Mouse (Mus musculus) MEL (cell line): ENCODE data around the gene Lce1i. TPM values are rescaled to one million over a fixed set of nuclear protein-coding genes. Genes with fewer than 3 reads are reported as not detected.

Source experiments
- DNase-seq: peaks from one replicate; pipeline ENCODE4 v3.0.0; 2011; ENCODE audit warnings: low read depth, low spot score
- H3K27ac ChIP-seq: 2 replicates; pipeline ENCODE4 v1.5.1; 2012; ENCODE audit warnings: low read depth, mild to moderate bottlenecking, control low read depth, low read length, moderate library complexity; ENCODE audit not compliant: control insufficient read depth
- H3K27me3 ChIP-seq, 2 experiments: fragments of 150-350 bp in 1 of 2; sonication (generic) in 1 of 2; 2 replicates each; pipeline ENCODE4 v1.6.1; 2012; ENCODE audit warnings: low read length in 2 of 2, mild to moderate bottlenecking in 2 of 2, improper control_type of control experiment in 1 of 2, moderate library complexity in 1 of 2; ENCODE audit not compliant: insufficient read depth in 2 of 2, control insufficient read depth in 1 of 2
- H3K36me3 ChIP-seq, 2 experiments: 2 replicates each; pipeline ENCODE4 v1.6.1; 2012 to 2014; ENCODE audit warnings: low read length in 2 of 2, improper control_type of control experiment in 1 of 2, inconsistent platforms in 1 of 2, mild to moderate bottlenecking in 1 of 2; ENCODE audit not compliant: insufficient read depth in 2 of 2, control insufficient read depth in 1 of 2
- H3K4me1 ChIP-seq, 2 experiments: fragments of 150-350 bp in 1 of 2; sonication (generic) in 1 of 2; 2 replicates each; pipeline ENCODE4 v1.6.1; 2012; ENCODE audit warnings: low read length in 2 of 2, improper control_type of control experiment in 1 of 2, mild to moderate bottlenecking in 1 of 2; ENCODE audit not compliant: insufficient read depth in 2 of 2, control insufficient read depth in 1 of 2
- H3K4me3 ChIP-seq, 2 experiments: fragments of 150-350 bp in 1 of 2; sonication (generic) in 1 of 2; 2 replicates each; pipeline ENCODE4 v1.5.1; 2012; ENCODE audit warnings: low read depth in 2 of 2, low read length in 2 of 2, mild to moderate bottlenecking in 2 of 2, moderate library complexity in 2 of 2, control low read depth in 1 of 2, improper control_type of control experiment in 1 of 2; ENCODE audit not compliant: control insufficient read depth in 1 of 2, insufficient read depth in 1 of 2
- H3K79me2 ChIP-seq: 2 replicates; pipeline ENCODE4 v1.6.1; 2012; ENCODE audit warnings: mild to moderate bottlenecking, low read length, moderate library complexity; ENCODE audit not compliant: control insufficient read depth, poor library complexity, insufficient read depth
- H3K9ac ChIP-seq: 2 replicates; pipeline ENCODE4 v1.6.1; 2012; ENCODE audit warnings: low read depth, mild to moderate bottlenecking, control low read depth, low read length, moderate library complexity; ENCODE audit not compliant: control insufficient read depth, poor library complexity, severe bottlenecking
- H3K9me3 ChIP-seq: fragments of 150-350 bp; sonication (generic); replicated peaks from 2 replicates; pipeline ENCODE4 v1.6.1; 2012; ENCODE audit warnings: mild to moderate bottlenecking, low read length, improper control_type of control experiment, moderate library complexity; ENCODE audit not compliant: insufficient read depth
- CHD1 ChIP-seq: IDR thresholded peaks from 2 replicates; pipeline ENCODE4 v1.6.1; 2012; ENCODE audit warnings: low read depth, mild to moderate bottlenecking, inconsistent platforms, low read length, improper control_type of control experiment
- CTCF ChIP-seq, 3 experiments: IDR thresholded peaks in 2 of 3; conservative IDR thresholded peaks in 1 of 3; 2 replicates each; pipeline ENCODE4 v1.5.1; 2011 to 2012; ENCODE audit warnings: low read length in 3 of 3, low read depth in 2 of 3, mild to moderate bottlenecking in 2 of 3, improper control_type of control experiment in 1 of 3, inconsistent platforms in 1 of 3, mixed read lengths in 1 of 3, moderate library complexity in 1 of 3; ENCODE audit not compliant: control insufficient read depth in 1 of 3, insufficient read depth in 1 of 3, poor library complexity in 1 of 3, severe bottlenecking in 1 of 3
- GABPA ChIP-seq: IDR thresholded peaks from 2 replicates; pipeline ENCODE4 v1.6.1; 2012; ENCODE audit warnings: low read depth, mild to moderate bottlenecking, inconsistent platforms, low read length, improper control_type of control experiment, moderate library complexity
- KAT2A ChIP-seq: conservative IDR thresholded peaks from 2 replicates; pipeline ENCODE4 v1.6.1; 2012; ENCODE audit warnings: low read depth, low read length, improper control_type of control experiment, inconsistent platforms
- MAFK ChIP-seq: IDR thresholded peaks from 2 replicates; pipeline ENCODE4 v1.6.1; 2011; ENCODE audit warnings: low read depth, mild to moderate bottlenecking, low read length, improper control_type of control experiment, borderline replicate concordance
- MAZ ChIP-seq: IDR thresholded peaks from 2 replicates; pipeline ENCODE4 v1.6.1; 2012; ENCODE audit warnings: low read depth, mild to moderate bottlenecking, inconsistent platforms, low read length, improper control_type of control experiment
- MXI1 ChIP-seq: IDR thresholded peaks from 2 replicates; pipeline ENCODE4 v1.6.1; 2011; ENCODE audit warnings: mild to moderate bottlenecking, low read depth, low read length, improper control_type of control experiment
- NELFE ChIP-seq: IDR thresholded peaks from 2 replicates; pipeline ENCODE4 v1.6.1; 2011; ENCODE audit warnings: low read depth, low read length, improper control_type of control experiment
- POLR2A ChIP-seq, 2 experiments: IDR thresholded peaks; 2 replicates each; pipeline ENCODE4 v1.6.1; 2011 to 2012; ENCODE audit warnings: low read length in 2 of 2, mild to moderate bottlenecking in 2 of 2, control low read depth in 1 of 2, improper control_type of control experiment in 1 of 2, low read depth in 1 of 2, moderate library complexity in 1 of 2; ENCODE audit not compliant: control insufficient read depth in 1 of 2, insufficient read depth in 1 of 2, poor library complexity in 1 of 2
- POLR2AphosphoS2 ChIP-seq: IDR thresholded peaks from 2 replicates; pipeline ENCODE4 v1.6.1; 2011; ENCODE audit warnings: low read length, improper control_type of control experiment
- POLR2AphosphoS5 ChIP-seq: IDR thresholded peaks from 2 replicates; pipeline ENCODE4 v1.6.1; 2012; ENCODE audit warnings: low read depth, borderline replicate concordance, mild to moderate bottlenecking, inconsistent platforms, low read length, moderate library complexity, mixed read lengths
- RAD21 ChIP-seq: IDR thresholded peaks from 2 replicates; pipeline ENCODE4 v1.6.1; 2011; ENCODE audit warnings: mild to moderate bottlenecking, low read depth, low read length, improper control_type of control experiment
- SIN3A ChIP-seq: IDR thresholded peaks from 2 replicates; pipeline ENCODE4 v1.6.1; 2012; ENCODE audit warnings: low read length, improper control_type of control experiment, inconsistent platforms
- TAL1 ChIP-seq: IDR thresholded peaks from 2 replicates; pipeline ENCODE4 v1.6.1; 2012; ENCODE audit warnings: mild to moderate bottlenecking, inconsistent platforms, low read length, moderate library complexity, mixed read lengths
- TBP ChIP-seq: IDR thresholded peaks from 2 replicates; pipeline ENCODE4 v1.8.0; 2011; ENCODE audit warnings: low read depth, low read length, improper control_type of control experiment
- TCF12 ChIP-seq: IDR thresholded peaks from 2 replicates; pipeline ENCODE4 v1.6.1; 2014; ENCODE audit warnings: low read depth, mild to moderate bottlenecking, inconsistent platforms, low read length, improper control_type of control experiment, moderate library complexity
- UBTF ChIP-seq: IDR thresholded peaks from 2 replicates; pipeline ENCODE4 v1.6.1; 2012; ENCODE audit warnings: low read depth, mild to moderate bottlenecking, inconsistent platforms, low read length, improper control_type of control experiment, moderate library complexity, borderline replicate concordance; ENCODE audit not compliant: insufficient read depth
- ZKSCAN1 ChIP-seq: IDR thresholded peaks from 2 replicates; pipeline ENCODE4 v1.6.1; 2012; ENCODE audit warnings: low read depth, mild to moderate bottlenecking, inconsistent platforms, low read length, improper control_type of control experiment, moderate library complexity
- ZMIZ1 ChIP-seq: IDR thresholded peaks from 2 replicates; pipeline ENCODE4 v1.6.1; 2012; ENCODE audit warnings: low read depth, mild to moderate bottlenecking, inconsistent platforms, low read length, improper control_type of control experiment, moderate library complexity
- polyA plus RNA-seq, 2 experiments: library from polyadenylated mRNA; stranded (reverse) in 1 of 2; unstranded in 1 of 2; fragments of >175 nt in 1 of 2; fragments of >200 nt in 1 of 2; gene quantifications; 2 replicates each; pipeline versions ENCODE4 v1.2.1 to v1.2.4; 2012; ENCODE audit warnings: low replicate concordance in 2 of 2, low read depth in 1 of 2; ENCODE audit not compliant: insufficient read length in 2 of 2, insufficient read depth in 1 of 2, missing spikeins in 1 of 2
- total RNA-seq: library from RNA; depleted of rRNA; stranded (reverse); fragments of 300-350 nt; gene quantifications from 2 replicates; pipeline ENCODE4 v1.2.3, GENCODE M21; 2012

The Lce1i gene
- total and polyA plus RNA-seq, 3 experiments: not detected

DNA sequence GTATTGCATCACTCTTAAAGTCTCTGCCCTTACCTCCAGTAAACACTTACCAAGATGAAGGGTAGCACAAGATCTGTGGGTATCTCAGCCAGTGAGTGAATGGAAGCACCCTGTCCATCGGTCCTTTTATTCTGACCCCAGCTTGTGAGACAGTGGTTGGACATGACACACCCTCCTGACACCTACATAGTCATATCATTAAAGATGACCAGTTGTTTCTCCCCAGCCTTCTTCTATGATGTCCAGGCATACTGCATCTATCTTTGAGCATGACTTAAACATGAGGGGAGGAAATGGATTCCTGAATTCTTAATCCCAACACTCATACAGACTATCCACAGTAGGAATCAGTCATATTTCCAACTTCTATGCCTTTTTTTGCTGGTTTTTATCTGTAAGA lies 11.7 kb upstream of the Lce1i start, which contains the start of gene Lce1j:
Gene Lce1j (minus strand): TSS at position 101 of the 400 bp plus-strand sequence.
- no peaks in the 10 kb centered on the region for H3K79me2 ChIP-seq

DNA sequence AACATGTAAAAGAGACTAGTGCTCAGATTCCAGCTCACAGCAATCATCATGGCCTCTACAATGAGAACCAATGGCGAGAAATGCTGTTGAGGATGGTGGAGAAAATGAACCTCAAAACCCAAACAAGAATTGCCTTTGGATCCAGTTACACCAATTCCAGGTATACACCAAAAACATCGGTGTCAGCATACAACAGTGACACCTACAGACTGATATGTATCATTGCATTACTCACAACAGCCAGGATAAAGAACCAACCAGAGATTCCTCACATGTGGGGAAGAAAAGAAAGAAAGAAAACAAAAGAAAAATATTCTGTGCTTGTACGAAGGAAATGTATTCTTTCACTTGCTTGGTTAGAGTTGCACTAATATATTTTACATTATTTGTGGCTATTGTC lies 7.1 kb downstream of the Lce1i start:
- Histone ChIP-seq H3K27me3 (no peaks in the 10 kb centered on the region), H3K36me3 (no peaks in the 10 kb centered on the region)
- TF ChIP-seq RAD21 (peak; percentile 29), TBP (no peak), CTCF (IDR thresholded peaks at IDR 0.05 in 2 of 3, conservative IDR thresholded peaks at IDR 0.05 in 1 of 3; ENCODE audit: control insufficient read depth in 1 of 3, insufficient read depth in 1 of 3, low read depth in 2 of 3, low read length in 3 of 3, poor library complexity in 1 of 3, severe bottlenecking in 1 of 3) (peak in 2 of 3 experiments; percentile 16 to 39; a peak in 3 of 6 replicates)
- TF ChIP-seq, all 39 proteins: peak for 2
- peak; percentile 7 for DNase-seq
- H3K9me3 ChIP-seq: no peaks in the 10 kb centered on the region
- H3K79me2 ChIP-seq: no peaks in the 10 kb centered on the region
- H3K9ac ChIP-seq: no peak overlapping the region
- no peak overlapping the region for H3K4me3 ChIP-seq
- no peak overlapping the region for H3K27ac ChIP-seq
- H3K4me1 ChIP-seq: no peaks in the 10 kb centered on the region

More for the DNA sequence above, 11.7 kb upstream of the Lce1i start, which contains the start of gene Lce1j:
- TF ChIP-seq KAT2A: no peak
- TF ChIP-seq TAL1: no peak
- no peak for TF ChIP-seq MXI1
- no peak for TF ChIP-seq UBTF
- no peak for TF ChIP-seq SIN3A
- TF ChIP-seq RAD21: no peak
- no peak for TF ChIP-seq GABPA
- TF ChIP-seq MAZ: no peak
- TF ChIP-seq ZKSCAN1: no peak
- TF ChIP-seq CHD1: no peak
- no peak for TF ChIP-seq POLR2AphosphoS2
- no peak for TF ChIP-seq TCF12
- TF ChIP-seq NELFE: no peak
- TF ChIP-seq, all 39 proteins: peak for 0
- Histone ChIP-seq H3K4me3 (no peak within 1 kb of the TSS), H3K27ac (no peak within 1 kb of the TSS), H3K27me3 (no peaks in the 10 kb centered on the region), H3K9me3 (no peaks in the 10 kb centered on the region), H3K9ac (no peak within 1 kb of the TSS), H3K36me3 (no peaks in the 10 kb centered on the region), H3K4me1 (no peaks in the 10 kb centered on the region)
- no peak for DNase-seq

DNA sequence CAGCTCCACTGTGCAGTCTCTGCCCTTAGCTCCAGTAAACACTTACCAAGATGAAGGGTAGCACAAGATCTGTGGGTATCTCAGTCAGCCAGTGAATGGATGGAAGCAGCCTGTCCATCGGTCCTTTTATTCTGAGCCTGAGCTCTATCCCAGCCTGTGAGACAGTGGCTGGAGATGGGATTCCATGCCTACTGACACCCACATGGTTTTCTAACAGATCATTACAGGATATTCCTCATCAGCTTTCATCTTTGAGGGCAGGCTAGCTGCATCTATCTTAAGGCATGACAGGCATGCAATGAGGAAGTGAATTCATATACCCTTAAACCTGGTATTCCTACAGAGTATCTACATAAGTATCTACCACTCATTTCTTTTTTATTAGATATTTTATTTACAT lies 13.7 kb downstream of the Lce1i start, which contains the start of gene Lce1h:
Gene Lce1h (minus strand): TSS at position 101 of the 400 bp plus-strand sequence.
- no peak for TF ChIP-seq POLR2AphosphoS5
- TF ChIP-seq MAFK: no peak
- no peak for TF ChIP-seq ZMIZ1
- TF ChIP-seq POLR2AphosphoS2: no peak
- no peak for TF ChIP-seq KAT2A
- no peak for TF ChIP-seq POLR2A (IDR thresholded peaks at IDR 0.05; ENCODE audit: control insufficient read depth in 1 of 2, insufficient read depth in 1 of 2, low read depth in 1 of 2, low read length in 2 of 2, poor library complexity in 1 of 2)
- no peak for TF ChIP-seq GABPA
- TF ChIP-seq, all 39 proteins: peak for 0
- Histone ChIP-seq H3K27me3 (no peaks in the 10 kb centered on the region), H3K36me3 (no peaks in the 10 kb centered on the region), H3K27ac (no peak within 1 kb of the TSS), H3K4me3 (no peak within 1 kb of the TSS), H3K4me1 (no peaks in the 10 kb centered on the region), H3K79me2 (no peaks in the 10 kb centered on the region), H3K9me3 (no peaks in the 10 kb centered on the region), H3K9ac (no peak within 1 kb of the TSS)
- DNase-seq: no peak
